Mouse (Mus musculus) heart, adult 18-20 months (tissue): ENCODE results near the gene A230050P20Rik. TPM values are rescaled to one million over a fixed set of nuclear protein-coding genes. Genes with fewer than 3 reads are reported as not detected.
"Not testable (repeated sequence)": the region's sequence is repeated elsewhere in the genome, so short reads cannot be mapped to it uniquely, and the experiment has no call there.

Source experiments
- DNase-seq, 2 experiments: peaks; one replicate each; pipeline ENCODE4 v3.0.0; 2021 to 2022; ENCODE audit warnings: mixed read lengths in 1 of 2
- long read RNA-seq, 2 experiments: library from polyadenylated mRNA; stranded (forward); transcript quantifications; one replicate each; pipeline ENCODE4 v2.0.0; 2021
- total RNA-seq, 2 experiments: library from RNA; stranded (reverse); gene quantifications; 2 replicates each; pipeline ENCODE4 v1.2.3; 2021

A230050P20Rik gene
- total RNA-seq, result 1 to 10 TPM; 3.9 to 4.0 TPM
- long read RNA-seq, experiment 1, result 0 reads
- long read RNA-seq, experiment 2, result 0 reads

- DNase-seq, result peak; percentile 68 to 72
Observed at GRCm38 (mm10) chr9:20868448-20869001, at the start of gene A230050P20Rik. TSS of gene A230050P20Rik (plus strand) at chr9:20868642.

GRCm38 (mm10) chr9:20820001-20820400 lies 48.4 kb upstream of the A230050P20Rik start:
- DNase-seq, result no peak

GRCm38 (mm10) chr9:20822821-20823220 lies 45.6 kb upstream of the A230050P20Rik start:
- no peak for DNase-seq

- DNase-seq, result peak in 1 of 2 experiments; percentile 22
Observed at GRCm38 (mm10) chr9:20825781-20826180, 42.7 kb upstream of the A230050P20Rik start.

- no peak for DNase-seq
Observed at GRCm38 (mm10) chr9:20828127-20828526, 40.3 kb upstream of the A230050P20Rik start.

- peak; percentile 97 to 98 for DNase-seq
Observed at GRCm38 (mm10) chr9:20830901-20831643, 37.4 kb upstream of the A230050P20Rik start.

GRCm38 (mm10) chr9:20834881-20835280 lies 33.6 kb upstream of the A230050P20Rik start:
- DNase-seq, result no peak

GRCm38 (mm10) chr9:20835431-20835954 lies 32.9 kb upstream of the A230050P20Rik start:
- DNase-seq, result not testable (repeated sequence)

GRCm38 (mm10) chr9:20837184-20837947 lies 31.1 kb upstream of the A230050P20Rik start:
- no peak for DNase-seq

- DNase-seq, result no peak
Observed at GRCm38 (mm10) chr9:20838931-20839330, 29.5 kb upstream of the A230050P20Rik start.

- no peak for DNase-seq
Observed at GRCm38 (mm10) chr9:20842211-20842610, 26.2 kb upstream of the A230050P20Rik start.

- peak in 1 of 2 experiments; percentile 41 for DNase-seq
Observed at GRCm38 (mm10) chr9:20842670-20843069, 25.8 kb upstream of the A230050P20Rik start.

GRCm38 (mm10) chr9:20850179-20850578 lies 18.3 kb upstream of the A230050P20Rik start:
- no peak for DNase-seq

GRCm38 (mm10) chr9:20857131-20857530 lies 11.3 kb upstream of the A230050P20Rik start:
- DNase-seq, result peak in 1 of 2 experiments; percentile 67

- DNase-seq, result no peak
Observed at GRCm38 (mm10) chr9:20859926-20860325, 8.5 kb upstream of the A230050P20Rik start.

- DNase-seq, result peak in 1 of 2 experiments; percentile 44
Observed at GRCm38 (mm10) chr9:20861821-20862220, 6.6 kb upstream of the A230050P20Rik start.

GRCm38 (mm10) chr9:20862225-20862624 lies 6.2 kb upstream of the A230050P20Rik start:
- no peak for DNase-seq

GRCm38 (mm10) chr9:20866879-20867278 lies 1.6 kb upstream of the A230050P20Rik start:
- DNase-seq, result no peak

- no peak for DNase-seq
Observed at GRCm38 (mm10) chr9:20869246-20869645, 804 bp downstream of the A230050P20Rik start.

GRCm38 (mm10) chr9:20870211-20871173 lies 2.0 kb downstream of the A230050P20Rik start:
- DNase-seq, result no peak

- no peak for DNase-seq
Observed at GRCm38 (mm10) chr9:20872991-20873390, 4.5 kb downstream of the A230050P20Rik start.
